Mouse (Mus musculus) kidney, adult 2 months (tissue): Measurements from ENCODE around the gene AA986860.

Experiments
- CTCF ChIP-seq: fragments of 200-500 bp; conservative IDR thresholded peaks from 2 replicates; pipeline ENCODE4 v1.5.1; 2011; ENCODE audit warnings: low read depth, mild to moderate bottlenecking, control low read depth, low read length, moderate library complexity, mixed read lengths; ENCODE audit not compliant: insufficient read depth, insufficient read length
- POLR2A ChIP-seq: fragments of 200-500 bp; IDR thresholded peaks from one replicate; pipeline ENCODE4 v1.6.1; 2011; ENCODE audit warnings: low read depth, low read length, control low read depth

GRCm38 (mm10) chr1:130733671-130734070 is 1.9 kb downstream of the AA986860 start:
- TF ChIP-seq POLR2A (peak; percentile 25), CTCF (no peak)
